Mouse (Mus musculus) retina, postnatal 7 days (tissue): Measurements from ENCODE around the gene Hivep1.

Experiments
- DNase-seq: peaks from one replicate; pipeline ENCODE4 v3.0.0-alpha.2; 2012; ENCODE audit warnings: low read depth, low spot score

Hivep1 gene

GRCm38 (mm10) chr13:42051961-42052695, at the start of gene Hivep1:
Gene Hivep1, plus strand, starts transcription at chr13:42052021.
- peak; percentile 54 for DNase-seq

GRCm38 (mm10) chr13:42015484-42016045, 36.3 kb upstream of the Hivep1 start:
- no peak for DNase-seq

- DNase-seq: no peak
Observed at GRCm38 (mm10) chr13:42016218-42016617, 35.6 kb upstream of the Hivep1 start.

GRCm38 (mm10) chr13:42018356-42018755, 33.5 kb upstream of the Hivep1 start:
- DNase-seq: no peak

- DNase-seq: no peak
Observed at GRCm38 (mm10) chr13:42041203-42041602, 10.6 kb upstream of the Hivep1 start.

- DNase-seq: no peak
Observed at GRCm38 (mm10) chr13:42043431-42043830, 8.4 kb upstream of the Hivep1 start.

- DNase-seq: peak; percentile 51
Observed at GRCm38 (mm10) chr13:42048991-42049773, 2.6 kb upstream of the Hivep1 start.

- DNase-seq: no peak
Observed at GRCm38 (mm10) chr13:42049774-42050125, 2.1 kb upstream of the Hivep1 start.

- no peak for DNase-seq
Observed at GRCm38 (mm10) chr13:42050160-42050559, 1.7 kb upstream of the Hivep1 start.

GRCm38 (mm10) chr13:42050880-42051201, 980 bp upstream of the Hivep1 start:
- DNase-seq: no peak

GRCm38 (mm10) chr13:42051202-42051906, 467 bp upstream of the Hivep1 start:
- DNase-seq: peak; percentile 94

- DNase-seq: peak; percentile 46
Observed at GRCm38 (mm10) chr13:42052696-42053541, 1.1 kb downstream of the Hivep1 start.

GRCm38 (mm10) chr13:42053656-42054055, 1.8 kb downstream of the Hivep1 start:
- no peak for DNase-seq

- no peak for DNase-seq
Observed at GRCm38 (mm10) chr13:42054138-42054537, 2.3 kb downstream of the Hivep1 start.

GRCm38 (mm10) chr13:42056712-42057332, 5.0 kb downstream of the Hivep1 start:
- DNase-seq: no peak

- DNase-seq: no peak
Observed at GRCm38 (mm10) chr13:42060846-42061630, 9.2 kb downstream of the Hivep1 start.

- no peak for DNase-seq
Observed at GRCm38 (mm10) chr13:42064257-42064656, 12.4 kb downstream of the Hivep1 start.

- DNase-seq: no peak
Observed at GRCm38 (mm10) chr13:42070236-42070635, 18.4 kb downstream of the Hivep1 start.

GRCm38 (mm10) chr13:42071011-42071410, 19.2 kb downstream of the Hivep1 start:
- no peak for DNase-seq

- no peak for DNase-seq
Observed at GRCm38 (mm10) chr13:42073285-42073684, 21.5 kb downstream of the Hivep1 start.
